Mouse (Mus musculus): ENCODE results near the gene Mical2.

GRCm38 (mm10) chr7:112351541-112351940 lies 125.9 kb downstream of the Mical2 start:
- TF ChIP-seq CTCF (conservative IDR thresholded peaks at IDR 0.05; ENCODE audit: low read length) = no peak
- no peak for TF ChIP-seq NANOG (IDR thresholded peaks at IDR 0.05; ENCODE audit: borderline replicate concordance, low read length)

Data from E14TG2a.4 (cell line).